Mouse (Mus musculus) bone marrow, adult 2 months (tissue): ENCODE measurements around the gene Hist1h2ac.

Source experiments
- CTCF ChIP-seq: fragments of 200-500 bp; IDR thresholded peaks from 2 replicates; pipeline ENCODE4 v1.5.1; 2011; ENCODE audit warnings: low read length, control low read depth; ENCODE audit not compliant: control insufficient read depth, insufficient read depth
- POLR2A ChIP-seq: fragments of 200-500 bp; IDR thresholded peaks from 2 replicates; pipeline ENCODE4 v1.6.1; 2011; ENCODE audit warnings: low read depth, mild to moderate bottlenecking, control low read depth, low read length, borderline replicate concordance; ENCODE audit not compliant: control insufficient read depth

DNA sequence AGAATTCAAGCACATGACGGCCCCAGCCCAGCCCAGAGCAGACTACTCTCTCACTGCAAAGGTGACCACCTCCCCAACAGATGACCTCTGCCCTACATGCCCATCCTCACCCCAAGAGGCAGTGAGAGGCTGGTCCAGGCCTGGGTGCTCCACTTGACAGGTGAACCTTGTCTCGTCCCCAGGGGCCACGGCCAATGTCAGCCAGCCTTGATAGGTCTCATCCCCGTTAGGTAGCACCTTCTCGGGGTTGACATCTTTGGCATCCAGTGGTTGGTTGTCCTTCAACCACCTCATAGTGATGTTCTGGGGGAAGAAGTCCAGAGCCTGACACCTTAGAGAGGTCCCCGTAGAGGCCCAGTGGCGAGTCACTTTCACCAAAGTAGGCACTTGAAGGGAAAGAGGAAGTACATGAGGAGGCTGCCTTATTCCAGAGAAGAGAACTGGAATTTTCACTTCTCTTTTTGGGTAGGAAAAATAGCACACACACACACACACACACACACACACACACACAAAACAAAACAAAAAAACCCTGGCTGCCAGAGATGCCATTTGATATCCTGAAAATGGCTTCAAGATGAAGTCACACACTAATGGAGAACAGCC lies 22.1 kb upstream of the Hist1h2ac start:
- TF ChIP-seq CTCF (no peak), POLR2A (no peak)
